Mouse (Mus musculus): ENCODE data around the gene Inha.

The Inha gene

GRCm38 (mm10) chr1:75519576-75519975 is 12.7 kb downstream of the Inha start:
- peak in 1 of 2 experiments; percentile 56 for DNase-seq (ENCODE audit: low spot score in 2 of 2)

- peak; percentile 93 to 94 for DNase-seq (ENCODE audit: low spot score in 2 of 2)
These were observed 14.6 kb downstream of the Inha start, which contains the start of gene Stk11ip for GRCm38 (mm10) chr1:75521321-75522031. Gene Stk11ip, plus strand, starts transcription at chr1:75521529.

- DNase-seq (ENCODE audit: low spot score in 2 of 2), result no peak
These were observed 17.8 kb downstream of the Inha start for GRCm38 (mm10) chr1:75524679-75525078.

GRCm38 (mm10) chr1:75530546-75530945 is 23.7 kb downstream of the Inha start:
- no peak for DNase-seq (ENCODE audit: low spot score in 2 of 2)

GRCm38 (mm10) chr1:75532280-75533172 is 25.6 kb downstream of the Inha start:
- DNase-seq (ENCODE audit: low spot score in 2 of 2), result no peak

GRCm38 (mm10) chr1:75533325-75534252 is 26.7 kb downstream of the Inha start:
- no peak for DNase-seq (ENCODE audit: low spot score in 2 of 2)

- no peak for DNase-seq (ENCODE audit: low spot score in 2 of 2)
These were observed 30.7 kb downstream of the Inha start for GRCm38 (mm10) chr1:75537587-75537986.

GRCm38 (mm10) chr1:75538597-75539190 is 31.8 kb downstream of the Inha start:
- DNase-seq (ENCODE audit: low spot score in 2 of 2), result no peak

GRCm38 (mm10) chr1:75541496-75541895 is 34.6 kb downstream of the Inha start:
- DNase-seq (ENCODE audit: low spot score in 2 of 2), result no peak

- DNase-seq (ENCODE audit: low spot score in 2 of 2), result peak in 1 of 2 experiments; percentile 48
These were observed 37.5 kb downstream of the Inha start for GRCm38 (mm10) chr1:75544351-75544750.

- DNase-seq (ENCODE audit: low spot score in 2 of 2), result peak in 1 of 2 experiments; percentile 70
These were observed 39.4 kb downstream of the Inha start, which contains the start of gene Slc4a3 for GRCm38 (mm10) chr1:75545965-75546956. Gene Slc4a3, plus strand, starts transcription at chr1:75546266.

GRCm38 (mm10) chr1:75547351-75547750 is 40.5 kb downstream of the Inha start:
- DNase-seq (ENCODE audit: low spot score in 2 of 2), result no peak

- no peak for DNase-seq (ENCODE audit: low spot score in 2 of 2)
These were observed 41.2 kb downstream of the Inha start for GRCm38 (mm10) chr1:75548083-75548482.

- DNase-seq (ENCODE audit: low spot score in 2 of 2), result no peak
These were observed 42.0 kb downstream of the Inha start for GRCm38 (mm10) chr1:75548871-75549270.

GRCm38 (mm10) chr1:75549289-75550279 is 42.7 kb downstream of the Inha start:
- DNase-seq (ENCODE audit: low spot score in 2 of 2), result no peak

GRCm38 (mm10) chr1:75550586-75550985 is 43.7 kb downstream of the Inha start:
- no peak for DNase-seq (ENCODE audit: low spot score in 2 of 2)

GRCm38 (mm10) chr1:75555680-75556079 is 48.8 kb downstream of the Inha start:
- DNase-seq (ENCODE audit: low spot score in 2 of 2), result no peak

GRCm38 (mm10) chr1:75556143-75556781 is 49.4 kb downstream of the Inha start:
- DNase-seq (ENCODE audit: low spot score in 2 of 2), result no peak
